Mouse (Mus musculus): Measurements from ENCODE around the gene Arhgap30. TPM values are rescaled to one million over a fixed set of nuclear protein-coding genes. Genes with fewer than 3 reads are reported as not detected.

The Arhgap30 gene
- polyA plus RNA-seq, 1 experiment from 2014 or later: 0.39 TPM

DNA sequence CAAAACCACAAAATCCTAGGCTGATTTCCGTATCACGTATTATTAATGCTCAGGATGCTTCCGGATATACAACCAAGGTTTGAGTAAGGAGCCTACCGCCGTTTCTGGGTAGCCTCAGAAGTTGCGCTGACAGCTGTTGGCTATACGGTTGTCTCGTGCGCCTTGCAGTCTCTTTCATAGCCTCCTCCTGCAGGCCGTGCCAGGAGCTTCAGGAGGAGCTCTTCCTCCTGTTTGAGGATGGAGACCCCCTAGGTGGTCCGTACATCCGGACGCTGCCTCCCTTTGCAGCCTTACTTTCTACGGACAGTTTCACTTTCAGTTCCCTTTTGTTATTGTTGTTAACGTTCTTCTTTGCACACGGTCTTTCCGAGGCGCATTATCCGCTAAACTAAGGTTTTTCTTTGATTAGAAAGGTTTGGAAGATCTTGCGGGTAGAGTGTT, 23.3 kb downstream of the Arhgap30 start:
- H3K9me3 ChIP-seq (replicated peaks; ENCODE audit: control insufficient read depth, low read length): no peaks in the 10 kb centered on the region
- peak overlapping the region; percentile 98 for H3K9ac ChIP-seq (ENCODE audit: low read length)
- WGBS: under 1% methylated on average over 20 of the region's 20 CpGs
- H3K36me3 ChIP-seq (ENCODE audit: control insufficient read depth, insufficient read depth, low read length): peaks cover 20% of the 10 kb centered on the region
- no peaks in the 10 kb centered on the region for H3K27me3 ChIP-seq (replicated peaks; ENCODE audit: control insufficient read depth, insufficient read depth, low read length)
- DNase-seq (ENCODE audit: low spot score) (peak; percentile 83), ATAC-seq (peak; percentile 56)
- H3K4me2 ChIP-seq (ENCODE audit: low read length): peak overlapping the region; percentile 55
- peak overlapping the region; percentile 94 for H3K27ac ChIP-seq (ENCODE audit: low read depth, low read length)
- H3K4me3 ChIP-seq (ENCODE audit: low read depth, low read length): peak overlapping the region; percentile 82
- peaks cover 9% of the 10 kb centered on the region; the same call in 1 of the 2 replicates for H3K4me1 ChIP-seq (ENCODE audit: control insufficient read depth, insufficient read depth, low read length)

DNA sequence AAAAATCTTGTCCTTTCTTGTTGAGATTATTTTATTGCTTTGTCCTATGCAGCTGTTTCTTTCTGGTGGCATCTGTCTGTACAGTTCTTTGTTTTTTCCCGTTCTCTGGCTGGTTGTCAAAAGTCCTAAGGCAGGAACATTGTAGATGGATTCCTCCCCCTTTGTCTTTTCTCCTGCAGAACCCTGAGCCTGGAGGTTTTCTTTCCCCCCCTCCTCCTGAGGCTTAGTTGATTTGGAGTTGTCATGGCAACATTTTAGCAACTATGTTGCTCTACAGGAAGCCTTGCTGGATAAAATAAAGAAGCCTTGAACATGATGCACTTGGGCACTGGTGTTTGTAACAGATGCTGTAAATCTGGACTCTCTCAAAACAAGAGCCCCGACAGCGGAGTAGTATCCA, 23.7 kb downstream of the Arhgap30 start:
- ATAC-seq (peak; percentile 47), DNase-seq (ENCODE audit: low spot score) (peak; percentile 87)
- Histone ChIP-seq H3K27ac (ENCODE audit: low read depth, low read length) (peak overlapping the region; percentile 94), H3K36me3 (ENCODE audit: control insufficient read depth, insufficient read depth, low read length) (peaks cover 25% of the 10 kb centered on the region), H3K4me3 (ENCODE audit: low read depth, low read length) (peak overlapping the region; percentile 82), H3K9me3 (replicated peaks; ENCODE audit: control insufficient read depth, low read length) (no peaks in the 10 kb centered on the region), H3K27me3 (replicated peaks; ENCODE audit: control insufficient read depth, insufficient read depth, low read length) (no peaks in the 10 kb centered on the region), H3K9ac (ENCODE audit: low read length) (peak overlapping the region; percentile 98), H3K4me1 (ENCODE audit: control insufficient read depth, insufficient read depth, low read length) (peaks cover 9% of the 10 kb centered on the region; the same call in 1 of the 2 replicates), H3K4me2 (ENCODE audit: low read length) (peak overlapping the region; percentile 55)
- WGBS: 21% methylated on average over 3 of the region's 3 CpGs

DNA sequence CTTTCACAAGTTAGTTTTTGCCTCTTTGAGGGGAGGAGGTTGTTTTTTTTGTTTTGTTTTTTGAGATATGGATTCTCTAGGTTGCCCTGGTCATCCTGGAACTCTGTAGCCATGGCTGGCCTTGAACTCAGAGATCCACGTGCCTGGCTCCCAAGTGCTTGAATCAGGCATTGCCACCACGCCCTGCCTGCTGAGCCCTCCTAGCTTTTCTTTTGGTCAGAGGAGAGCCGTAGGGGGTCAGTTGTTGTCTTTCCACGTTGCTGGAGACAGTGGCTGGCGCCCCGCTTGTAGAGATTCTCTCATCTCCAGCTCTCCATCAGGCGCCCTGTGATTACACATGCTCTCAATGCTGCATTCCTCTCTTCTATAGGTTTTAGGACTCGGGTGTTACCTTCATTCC, 24.9 kb downstream of the Arhgap30 start:
- H3K36me3 ChIP-seq (ENCODE audit: control insufficient read depth, insufficient read depth, low read length): peaks cover 34% of the 10 kb centered on the region
- DNase-seq (ENCODE audit: low spot score) (no peak), ATAC-seq (no peak)
- H3K4me3 ChIP-seq (ENCODE audit: low read depth, low read length): no peak overlapping the region
- H3K9me3 ChIP-seq (replicated peaks; ENCODE audit: control insufficient read depth, low read length): no peaks in the 10 kb centered on the region
- no peaks in the 10 kb centered on the region for H3K27me3 ChIP-seq (replicated peaks; ENCODE audit: control insufficient read depth, insufficient read depth, low read length)
- 76% methylated on average over 8 of the region's 8 CpGs for WGBS
- H3K27ac ChIP-seq (ENCODE audit: low read depth, low read length): no peak overlapping the region
- H3K9ac ChIP-seq (ENCODE audit: low read length): no peak overlapping the region
- H3K4me1 ChIP-seq (ENCODE audit: control insufficient read depth, insufficient read depth, low read length): peaks cover 9% of the 10 kb centered on the region; the same call in 1 of the 2 replicates
- no peak overlapping the region; the same call in 1 of the 2 replicates for H3K4me2 ChIP-seq (ENCODE audit: low read length)

DNA sequence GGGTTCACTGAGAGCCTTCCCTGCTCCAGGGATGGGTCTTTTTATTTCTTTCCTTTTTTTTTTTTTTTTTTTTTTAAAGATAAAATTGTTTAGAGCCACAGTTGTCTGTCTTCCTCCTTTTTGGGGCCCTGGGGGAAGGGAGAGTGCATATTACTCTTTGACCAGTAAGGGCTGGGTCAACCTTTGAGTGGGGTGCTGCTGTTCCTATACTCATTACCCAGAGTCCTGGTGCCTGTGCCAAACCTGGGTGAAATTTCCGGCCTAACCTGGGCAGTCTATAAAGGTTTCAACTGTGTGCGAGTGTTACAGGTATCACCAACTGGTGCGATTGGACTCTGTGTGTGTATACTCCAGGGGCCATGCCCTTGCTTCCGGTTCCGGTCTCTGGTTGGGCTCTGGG, 29.9 kb downstream of the Arhgap30 start, which contains the start of gene Tstd1:
TSS of gene Tstd1 (plus strand) at position 213 of the 400 bp plus-strand sequence.
- no peaks in the 10 kb centered on the region for H3K27me3 ChIP-seq (replicated peaks; ENCODE audit: control insufficient read depth, insufficient read depth, low read length)
- WGBS: 91% methylated on average over 5 of the region's 5 CpGs
- H3K9ac ChIP-seq (ENCODE audit: low read length): no peak within 1 kb of the TSS
- peaks cover under 1% of the 10 kb centered on the region; the same call in 1 of the 2 replicates for H3K4me1 ChIP-seq (ENCODE audit: control insufficient read depth, insufficient read depth, low read length)
- DNase-seq (ENCODE audit: low spot score) (no peak), ATAC-seq (no peak)
- H3K9me3 ChIP-seq (replicated peaks; ENCODE audit: control insufficient read depth, low read length): no peaks in the 10 kb centered on the region
- H3K36me3 ChIP-seq (ENCODE audit: control insufficient read depth, insufficient read depth, low read length): peaks cover 63% of the 10 kb centered on the region
- H3K27ac ChIP-seq (ENCODE audit: low read depth, low read length): no peak within 1 kb of the TSS
- H3K4me2 ChIP-seq (ENCODE audit: low read length): no peak within 1 kb of the TSS
- H3K4me3 ChIP-seq (ENCODE audit: low read depth, low read length): no peak within 1 kb of the TSS

DNA sequence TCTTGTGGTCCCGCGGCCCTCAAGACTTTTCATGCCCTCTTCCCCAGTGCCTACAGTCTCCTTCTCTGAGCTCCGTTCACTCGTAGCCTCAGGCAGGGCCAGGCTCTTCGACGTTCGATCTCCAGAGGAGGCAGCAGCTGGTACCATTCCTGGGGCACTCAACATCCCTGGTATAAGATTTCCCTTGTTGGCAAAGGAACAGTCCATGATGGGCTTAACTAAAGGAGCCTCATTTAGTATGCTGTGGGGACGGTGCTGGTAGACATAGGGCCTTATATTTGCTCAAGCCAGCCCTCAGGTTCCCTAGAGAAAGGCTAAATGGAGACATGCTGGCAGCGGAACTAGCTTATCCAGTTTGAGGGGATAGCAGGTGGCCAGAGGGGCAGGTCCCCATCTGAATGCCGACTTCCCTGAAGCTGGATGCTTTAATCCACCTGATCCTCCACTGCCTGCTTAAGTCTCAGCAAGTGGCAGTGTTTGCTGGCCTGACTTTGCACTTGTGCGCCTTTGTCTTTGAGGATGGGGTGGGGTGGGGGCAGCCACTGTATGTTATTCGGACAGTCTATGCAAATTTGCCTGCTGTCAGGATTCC, 30.6 kb downstream of the Arhgap30 start:
- peak; percentile 44 for ATAC-seq
- no peaks in the 10 kb centered on the region for H3K27me3 ChIP-seq (replicated peaks; ENCODE audit: control insufficient read depth, insufficient read depth, low read length)
- H3K9me3 ChIP-seq (replicated peaks; ENCODE audit: control insufficient read depth, low read length): no peaks in the 10 kb centered on the region
- H3K4me3 ChIP-seq (ENCODE audit: low read depth, low read length): no peak overlapping the region
- H3K4me1 ChIP-seq (ENCODE audit: control insufficient read depth, insufficient read depth, low read length): no peaks in the 10 kb centered on the region
- peaks cover 63% of the 10 kb centered on the region for H3K36me3 ChIP-seq (ENCODE audit: control insufficient read depth, insufficient read depth, low read length)
- H3K27ac ChIP-seq (ENCODE audit: low read depth, low read length): no peak overlapping the region
- WGBS: 60% methylated on average over 12 of the region's 12 CpGs
- no peak overlapping the region for H3K9ac ChIP-seq (ENCODE audit: low read length)
- DNase-seq (ENCODE audit: low spot score): peak; percentile 13
- no peak overlapping the region for H3K4me2 ChIP-seq (ENCODE audit: low read length)

DNA sequence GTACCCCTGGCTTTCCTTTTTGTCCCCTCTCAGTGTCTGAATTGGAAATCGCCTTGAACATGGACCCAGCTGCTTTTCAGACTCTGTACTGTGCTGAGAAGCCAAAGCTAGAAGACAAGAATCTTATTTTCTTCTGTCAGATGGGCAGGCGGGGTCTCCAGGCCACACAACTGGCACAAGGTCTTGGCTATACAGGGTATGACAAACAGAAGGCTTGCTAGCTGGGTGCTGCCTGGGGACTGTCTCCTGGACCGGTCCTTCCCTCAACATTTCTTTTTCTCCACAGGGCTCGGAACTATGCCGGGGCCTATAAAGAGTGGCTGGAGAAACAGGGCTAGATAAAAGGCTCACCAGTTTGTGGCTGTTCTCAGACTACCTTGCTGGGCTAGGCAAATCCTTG, 31.2 kb downstream of the Arhgap30 start:
- 76% methylated on average over 5 of the region's 5 CpGs for WGBS
- DNase-seq (ENCODE audit: low spot score): no peak

DNA sequence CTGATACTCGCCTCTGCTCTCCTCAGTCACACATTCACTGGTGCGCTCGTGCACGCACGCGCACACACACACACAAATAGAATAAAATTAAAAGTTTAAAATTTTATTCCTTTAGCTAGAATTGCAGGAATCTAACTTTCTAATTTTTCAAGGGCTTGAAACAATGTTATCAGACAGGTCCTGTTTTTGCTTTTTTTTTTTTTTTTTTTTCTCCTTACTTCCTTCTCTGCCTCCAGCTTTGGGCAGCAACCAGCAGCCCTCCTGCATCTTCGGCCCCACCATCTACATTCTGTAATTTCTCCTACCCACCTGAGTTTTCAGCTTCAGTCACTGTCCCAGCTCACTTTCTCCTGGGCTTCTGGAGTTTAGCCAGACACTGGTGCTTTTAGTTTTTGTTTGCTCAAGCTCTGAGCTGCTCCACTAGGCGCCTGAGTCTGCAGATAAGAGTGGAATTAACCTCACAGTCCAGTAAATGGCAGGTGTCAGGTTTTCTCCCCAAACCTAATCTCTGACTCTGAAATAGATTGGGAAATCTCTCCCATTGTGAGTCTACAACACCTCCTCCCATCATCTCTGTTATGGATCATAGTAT, 33.8 kb downstream of the Arhgap30 start:
- no peak for ATAC-seq
- 87% methylated on average over 8 of the region's 8 CpGs for WGBS

More for the DNA sequence above, 31.2 kb downstream of the Arhgap30 start:
- H3K9me3 ChIP-seq (replicated peaks; ENCODE audit: control insufficient read depth, low read length): no peaks in the 10 kb centered on the region
- no peak overlapping the region for H3K4me2 ChIP-seq (ENCODE audit: low read length)
- H3K27ac ChIP-seq (ENCODE audit: low read depth, low read length): 0 out of 2 replicates have a peak overlapping the region, but pooled peaks have one; percentile 4
- H3K4me3 ChIP-seq (ENCODE audit: low read depth, low read length): no peak overlapping the region
- H3K27me3 ChIP-seq (replicated peaks; ENCODE audit: control insufficient read depth, insufficient read depth, low read length): no peaks in the 10 kb centered on the region
- peaks cover 63% of the 10 kb centered on the region for H3K36me3 ChIP-seq (ENCODE audit: control insufficient read depth, insufficient read depth, low read length)
- H3K9ac ChIP-seq (ENCODE audit: low read length): no peak overlapping the region
- ATAC-seq: no peak
- no peaks in the 10 kb centered on the region for H3K4me1 ChIP-seq (ENCODE audit: control insufficient read depth, insufficient read depth, low read length)

DNA sequence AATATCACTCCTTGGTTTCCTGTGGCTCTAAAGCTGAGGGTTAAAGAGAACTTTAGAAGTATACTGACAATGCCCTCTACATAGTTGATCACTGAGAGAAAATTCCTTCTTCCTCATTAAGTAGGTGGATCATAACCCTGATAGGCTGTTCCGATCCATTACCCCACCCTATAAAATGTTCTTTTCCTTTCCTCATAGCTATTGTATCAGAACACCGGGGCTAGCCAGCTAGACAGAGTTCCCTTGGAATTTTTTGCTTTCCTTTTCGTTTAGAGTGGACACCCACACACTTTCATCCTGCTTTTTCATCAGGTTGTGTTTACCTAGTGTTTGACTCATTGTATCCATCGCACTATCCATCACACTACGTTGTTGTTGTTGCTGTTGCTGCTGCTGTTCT, 35.9 kb downstream of the Arhgap30 start:
- DNase-seq (ENCODE audit: low spot score) (no peak), ATAC-seq (no peak)
- H3K27me3 ChIP-seq (replicated peaks; ENCODE audit: control insufficient read depth, insufficient read depth, low read length): no peaks in the 10 kb centered on the region
- H3K9me3 ChIP-seq (replicated peaks; ENCODE audit: control insufficient read depth, low read length): no peaks in the 10 kb centered on the region
- H3K4me1 ChIP-seq (ENCODE audit: control insufficient read depth, insufficient read depth, low read length): no peaks in the 10 kb centered on the region
- H3K27ac ChIP-seq (ENCODE audit: low read depth, low read length): no peak overlapping the region
- no peak overlapping the region for H3K4me3 ChIP-seq (ENCODE audit: low read depth, low read length)
- 84% methylated on average over 5 of the region's 5 CpGs for WGBS
- H3K36me3 ChIP-seq (ENCODE audit: control insufficient read depth, insufficient read depth, low read length): peaks cover 19% of the 10 kb centered on the region
- no peak overlapping the region for H3K4me2 ChIP-seq (ENCODE audit: low read length)
- H3K9ac ChIP-seq (ENCODE audit: low read length): no peak overlapping the region

More for the DNA sequence above, 33.8 kb downstream of the Arhgap30 start:
- no peak overlapping the region for H3K27ac ChIP-seq (ENCODE audit: low read depth, low read length)
- H3K27me3 ChIP-seq (replicated peaks; ENCODE audit: control insufficient read depth, insufficient read depth, low read length): no peaks in the 10 kb centered on the region
- no peaks in the 10 kb centered on the region for H3K4me1 ChIP-seq (ENCODE audit: control insufficient read depth, insufficient read depth, low read length)
- DNase-seq (ENCODE audit: low spot score): no peak
- peaks cover 38% of the 10 kb centered on the region for H3K36me3 ChIP-seq (ENCODE audit: control insufficient read depth, insufficient read depth, low read length)
- no peak overlapping the region for H3K4me2 ChIP-seq (ENCODE audit: low read length)
- H3K4me3 ChIP-seq (ENCODE audit: low read depth, low read length): no peak overlapping the region
- no peaks in the 10 kb centered on the region for H3K9me3 ChIP-seq (replicated peaks; ENCODE audit: control insufficient read depth, low read length)
- no peak overlapping the region for H3K9ac ChIP-seq (ENCODE audit: low read length)

DNA sequence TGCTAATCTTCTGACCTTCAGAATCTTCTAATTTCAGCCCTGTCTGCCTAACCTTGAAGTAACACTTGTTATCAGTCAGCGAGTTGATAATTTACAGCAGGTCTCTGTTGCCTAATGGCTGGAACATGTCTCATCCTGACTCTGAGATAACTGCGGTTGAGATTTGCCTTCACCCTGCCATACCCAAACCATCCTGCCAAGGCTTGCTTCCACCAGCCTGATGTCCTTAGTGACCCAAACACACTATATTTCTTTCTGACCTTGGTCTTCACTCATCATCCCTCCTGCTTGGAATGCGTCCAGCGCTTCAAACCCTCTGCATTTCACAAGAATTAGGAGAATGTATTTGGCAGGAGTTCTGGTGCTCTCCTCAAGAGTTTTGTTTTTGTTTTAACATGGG, 36.4 kb downstream of the Arhgap30 start:
- DNase-seq (ENCODE audit: low spot score): no peak
- Histone ChIP-seq H3K4me3 (ENCODE audit: low read depth, low read length) (no peak overlapping the region), H3K9me3 (replicated peaks; ENCODE audit: control insufficient read depth, low read length) (no peaks in the 10 kb centered on the region), H3K4me2 (ENCODE audit: low read length) (no peak overlapping the region), H3K36me3 (ENCODE audit: control insufficient read depth, insufficient read depth, low read length) (peaks cover 14% of the 10 kb centered on the region), H3K9ac (ENCODE audit: low read length) (no peak overlapping the region), H3K4me1 (ENCODE audit: control insufficient read depth, insufficient read depth, low read length) (no peaks in the 10 kb centered on the region), H3K27me3 (replicated peaks; ENCODE audit: control insufficient read depth, insufficient read depth, low read length) (no peaks in the 10 kb centered on the region), H3K27ac (ENCODE audit: low read depth, low read length) (no peak overlapping the region)
- 86% methylated on average over 4 of the region's 4 CpGs for WGBS
- ATAC-seq: no peak

Data from forebrain, embryonic 14.5 days (tissue).